8 mouse cellular contexts compared by ENCODE assay signal in the genomic region with DNA sequence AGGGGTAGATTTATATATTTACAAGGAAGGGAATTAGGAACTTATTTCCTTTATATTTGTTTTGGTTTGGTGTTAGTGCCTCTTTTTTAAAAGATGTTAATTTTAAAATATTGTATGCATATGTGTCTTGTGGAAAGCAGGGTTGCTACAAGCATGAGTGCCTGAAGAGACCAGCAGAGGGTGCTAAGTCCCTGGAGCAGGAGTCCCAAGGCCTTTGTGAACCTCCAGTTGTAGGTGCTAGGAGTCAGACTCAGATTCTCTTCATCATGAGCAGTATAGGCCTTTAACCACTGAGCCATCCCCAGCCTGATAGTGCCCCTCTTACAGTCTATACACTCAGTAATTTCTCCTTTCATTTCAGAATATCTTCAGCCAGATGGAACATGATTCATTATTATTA.
DNase-seq lines count a peak whose midpoint lies in the region; ATAC-seq and TF ChIP-seq lines count a peak whose summit lies in the region.

No protein-coding gene starts in this region.

- H3K27me3 ChIP-seq in hindbrain, embryonic 10.5 days (ENCODE audit: insufficient read depth, poor library complexity, severe bottlenecking): no peaks in the 10 kb centered on the region
- no peaks in the 10 kb centered on the region for H3K27me3 ChIP-seq in hindbrain, embryonic 12.5 days

- H3K27ac ChIP-seq in hindbrain, embryonic 10.5 days: no peak overlapping the region
- H3K27ac ChIP-seq in hindbrain, embryonic 12.5 days: no peak overlapping the region
- no peak overlapping the region for H3K27ac ChIP-seq in cortical plate, adult 2 months (ENCODE audit: insufficient read depth, low read length)

- no peaks in the 10 kb centered on the region for H3K9me3 ChIP-seq in hindbrain, embryonic 10.5 days
- no peaks in the 10 kb centered on the region for H3K9me3 ChIP-seq in hindbrain, embryonic 12.5 days (replicated peaks)

- no peak for TF ChIP-seq POLR2A in cortical plate, adult 2 months (IDR thresholded peaks at IDR 0.05; ENCODE audit: extremely low read depth, insufficient read depth, low read length)

- no peaks in the 10 kb centered on the region for H3K36me3 ChIP-seq in hindbrain, embryonic 10.5 days
- H3K36me3 ChIP-seq in hindbrain, embryonic 12.5 days: no peaks in the 10 kb centered on the region

- no peaks in the 10 kb centered on the region for H3K4me1 ChIP-seq in hindbrain, embryonic 10.5 days (replicated peaks)
- H3K4me1 ChIP-seq in hindbrain, embryonic 12.5 days: no peaks in the 10 kb centered on the region
- no peaks in the 10 kb centered on the region for H3K4me1 ChIP-seq in cortical plate, adult 2 months (ENCODE audit: control insufficient read depth, insufficient read depth, low read length)

- peak; percentile 61 for TF ChIP-seq CTCF in cortical plate, adult 2 months (IDR thresholded peaks at IDR 0.05; ENCODE audit: extremely low read depth, insufficient read depth, low read length)

- no peak overlapping the region for H3K9ac ChIP-seq in hindbrain, embryonic 12.5 days

- no peak for ATAC-seq in hindbrain, embryonic 12.5 days (ENCODE audit: low FRiP score)

- peak; percentile 3 for DNase-seq in hindbrain, embryonic 10.5 days (ENCODE audit: low spot score)
- DNase-seq in right cerebral cortex, adult 2 months (ENCODE audit: low spot score in 2 of 2): peak; percentile 33 to 39
- no peak for DNase-seq in right cerebral cortex, postnatal 25 days
- peak; percentile 52 for DNase-seq in retina, embryonic 14.5 days (ENCODE audit: low spot score)
- no peak for DNase-seq in gastrocnemius, adult 18-20 months (ENCODE audit: low spot score)
- no peak for DNase-seq in gastrocnemius, postnatal 25 days

- H3K4me2 ChIP-seq in hindbrain, embryonic 12.5 days (replicated peaks): no peak overlapping the region

- H3K4me3 ChIP-seq in hindbrain, embryonic 10.5 days: no peak overlapping the region
- H3K4me3 ChIP-seq in hindbrain, embryonic 12.5 days: no peak overlapping the region
- H3K4me3 ChIP-seq in cortical plate, adult 2 months (ENCODE audit: insufficient read depth, low read length): no peak overlapping the region

Comparison
In these comparisons a context has a peak if more than half of its experiments do, and no peak if none do; other contexts are left out.
1. DNase-seq: peak in hindbrain, embryonic 10.5 days (single experiment), right cerebral cortex, adult 2 months (2 of 2) and retina, embryonic 14.5 days (single experiment); none in right cerebral cortex, postnatal 25 days (single experiment), gastrocnemius, adult 18-20 months (single experiment) and gastrocnemius, postnatal 25 days (single experiment).